Mouse (Mus musculus): ENCODE data around the gene Casp9. TPM values are rescaled to one million over a fixed set of nuclear protein-coding genes. Genes with fewer than 3 reads are reported as not detected.
"Not testable (repeated sequence)": the region's sequence is repeated elsewhere in the genome, so short reads cannot be mapped to it uniquely, and the experiment has no call there.

The Casp9 gene
- polyA plus RNA-seq, 1 experiment from 2014 or later, result 14.3 TPM

DNA sequence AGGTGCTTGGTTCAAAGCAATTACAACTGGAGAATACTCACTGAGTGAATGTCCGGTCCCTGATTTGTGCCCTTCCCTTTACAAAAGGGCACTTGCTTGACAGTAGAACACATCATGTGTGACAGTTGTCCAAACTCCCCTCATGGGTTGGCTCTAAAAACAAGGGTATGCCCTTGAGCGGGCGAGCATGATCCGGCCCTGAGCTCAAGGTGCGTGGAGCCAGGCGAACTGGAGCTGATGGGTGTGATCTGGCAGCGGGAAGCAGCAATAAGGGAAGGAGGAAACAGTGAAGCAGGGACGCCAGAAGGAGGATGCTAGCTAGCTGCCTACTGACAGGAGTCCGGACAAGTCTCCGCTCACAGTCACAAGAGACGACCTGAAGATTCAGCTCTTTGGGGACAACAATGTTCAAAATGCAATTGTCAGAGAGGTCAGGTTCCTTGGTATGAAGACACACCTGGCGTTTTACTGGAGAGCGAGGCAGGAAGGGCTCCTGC, 31.3 kb upstream of the Casp9 start:
- Histone ChIP-seq H3K27ac (replicated peaks) (no peak overlapping the region), H3K36me3 (peaks cover 50% of the 10 kb centered on the region), H3K9me3 (no peaks in the 10 kb centered on the region), H3K4me3 (no peak overlapping the region), H3K27me3 (replicated peaks) (no peaks in the 10 kb centered on the region), H3K4me1 (peaks cover 25% of the 10 kb centered on the region), H3K4me2 (no peak overlapping the region), H3K9ac (no peak overlapping the region)
- ATAC-seq (ENCODE audit: extremely low read depth, insufficient number of reproducible peaks, low FRiP score, low TSS enrichment), result no peak
- 89% methylated on average over 13 of the region's 13 CpGs for WGBS

- H3K4me2 ChIP-seq, result no peak overlapping the region
- peaks cover 54% of the 10 kb centered on the region for H3K36me3 ChIP-seq
- peaks cover 38% of the 10 kb centered on the region for H3K4me1 ChIP-seq
- no peaks in the 10 kb centered on the region for H3K27me3 ChIP-seq (replicated peaks)
- H3K9me3 ChIP-seq, result no peaks in the 10 kb centered on the region
- H3K9ac ChIP-seq, result no peak overlapping the region
- no peak overlapping the region for H3K27ac ChIP-seq (replicated peaks)
- H3K4me3 ChIP-seq, result no peak overlapping the region
- 88% methylated on average over 12 of the region's 12 CpGs for WGBS
- ATAC-seq (ENCODE audit: extremely low read depth, insufficient number of reproducible peaks, low FRiP score, low TSS enrichment), result no peak
Measured at GRCm38 (mm10) chr4:141763476-141763875, 29.9 kb upstream of the Casp9 start.

- Histone ChIP-seq H3K4me1 (peaks cover 41% of the 10 kb centered on the region), H3K36me3 (peaks cover 69% of the 10 kb centered on the region), H3K4me3 (no peak overlapping the region), H3K27ac (replicated peaks) (no peak overlapping the region), H3K4me2 (no peak overlapping the region), H3K9me3 (no peaks in the 10 kb centered on the region), H3K9ac (no peak overlapping the region), H3K27me3 (replicated peaks) (no peaks in the 10 kb centered on the region)
- ATAC-seq (ENCODE audit: extremely low read depth, insufficient number of reproducible peaks, low FRiP score, low TSS enrichment), result no peak
- 89% methylated on average over 3 of the region's 3 CpGs for WGBS
Measured at GRCm38 (mm10) chr4:141765008-141765407, 28.4 kb upstream of the Casp9 start.

GRCm38 (mm10) chr4:141766316-141766667, 27.1 kb upstream of the Casp9 start:
- Histone ChIP-seq H3K27me3 (replicated peaks) (no peaks in the 10 kb centered on the region), H3K9ac (peak overlapping the region; percentile 58), H3K4me1 (peaks cover 46% of the 10 kb centered on the region), H3K9me3 (no peaks in the 10 kb centered on the region), H3K27ac (replicated peaks) (peak overlapping the region; percentile 93), H3K4me2 (peak overlapping the region; percentile 57), H3K4me3 (peak overlapping the region; percentile 17; the same call in 1 of the 2 replicates), H3K36me3 (peaks cover 76% of the 10 kb centered on the region)
- 69% methylated on average over 8 of the region's 8 CpGs for WGBS
- no peak for ATAC-seq (ENCODE audit: extremely low read depth, insufficient number of reproducible peaks, low FRiP score, low TSS enrichment)

GRCm38 (mm10) chr4:141766668-141767352, 26.6 kb upstream of the Casp9 start:
- Histone ChIP-seq H3K9ac (peak overlapping the region; percentile 58), H3K9me3 (no peaks in the 10 kb centered on the region), H3K36me3 (peaks cover 76% of the 10 kb centered on the region), H3K4me3 (peak overlapping the region; percentile 17), H3K27ac (replicated peaks) (peak overlapping the region; percentile 93), H3K4me1 (peaks cover 46% of the 10 kb centered on the region), H3K4me2 (peak overlapping the region; percentile 57), H3K27me3 (replicated peaks) (no peaks in the 10 kb centered on the region)
- WGBS, result 31% methylated on average over 19 of the region's 19 CpGs
- peak; percentile 25; the same call in 1 of the 2 replicates for ATAC-seq (ENCODE audit: extremely low read depth, insufficient number of reproducible peaks, low FRiP score, low TSS enrichment)

DNA sequence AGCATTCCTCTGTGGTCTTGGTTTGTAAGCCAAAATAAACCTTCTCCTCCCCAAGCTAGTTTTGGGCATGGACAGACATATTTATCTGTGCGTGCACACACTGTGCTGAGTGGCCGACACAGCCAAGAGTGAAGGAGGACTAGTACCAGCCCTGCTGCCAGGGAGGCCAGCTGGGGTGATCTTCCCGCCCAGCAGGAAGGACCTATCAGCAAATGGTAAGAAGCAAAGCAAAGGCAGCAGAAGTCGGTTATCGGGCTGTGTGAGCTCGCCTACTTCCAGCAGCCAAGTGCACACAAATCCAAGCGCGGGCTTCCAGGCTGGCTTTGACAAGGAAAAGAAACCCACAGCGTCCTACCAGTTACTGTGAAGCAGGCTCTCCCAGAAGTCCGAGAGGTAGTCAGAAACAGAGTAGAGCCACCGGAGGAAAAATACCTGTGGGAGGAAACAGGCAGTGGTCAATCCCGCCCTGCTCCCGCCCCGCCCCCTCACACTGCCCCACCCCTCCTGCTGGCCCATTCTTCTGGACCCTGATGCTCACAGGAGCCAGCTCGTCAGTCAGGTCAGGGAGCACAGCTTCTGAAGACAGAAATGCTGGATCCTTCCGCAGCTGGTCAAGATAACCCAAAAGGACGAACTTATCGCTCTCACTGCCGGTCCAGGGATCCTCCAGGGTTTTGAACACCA, 25.9 kb upstream of the Casp9 start:
- Histone ChIP-seq H3K4me3 (peak overlapping the region; percentile 17; the same call in 1 of the 2 replicates), H3K27me3 (replicated peaks) (no peaks in the 10 kb centered on the region), H3K9ac (peak overlapping the region; percentile 65; the same call in 1 of the 2 replicates), H3K27ac (replicated peaks) (peak overlapping the region; percentile 93), H3K9me3 (no peaks in the 10 kb centered on the region), H3K4me2 (peak overlapping the region; percentile 57), H3K36me3 (peaks cover 76% of the 10 kb centered on the region), H3K4me1 (peaks cover 46% of the 10 kb centered on the region)
- WGBS, result 34% methylated on average over 19 of the region's 19 CpGs
- ATAC-seq (ENCODE audit: extremely low read depth, insufficient number of reproducible peaks, low FRiP score, low TSS enrichment), result peak; percentile 68; the same call in 1 of the 2 replicates

DNA sequence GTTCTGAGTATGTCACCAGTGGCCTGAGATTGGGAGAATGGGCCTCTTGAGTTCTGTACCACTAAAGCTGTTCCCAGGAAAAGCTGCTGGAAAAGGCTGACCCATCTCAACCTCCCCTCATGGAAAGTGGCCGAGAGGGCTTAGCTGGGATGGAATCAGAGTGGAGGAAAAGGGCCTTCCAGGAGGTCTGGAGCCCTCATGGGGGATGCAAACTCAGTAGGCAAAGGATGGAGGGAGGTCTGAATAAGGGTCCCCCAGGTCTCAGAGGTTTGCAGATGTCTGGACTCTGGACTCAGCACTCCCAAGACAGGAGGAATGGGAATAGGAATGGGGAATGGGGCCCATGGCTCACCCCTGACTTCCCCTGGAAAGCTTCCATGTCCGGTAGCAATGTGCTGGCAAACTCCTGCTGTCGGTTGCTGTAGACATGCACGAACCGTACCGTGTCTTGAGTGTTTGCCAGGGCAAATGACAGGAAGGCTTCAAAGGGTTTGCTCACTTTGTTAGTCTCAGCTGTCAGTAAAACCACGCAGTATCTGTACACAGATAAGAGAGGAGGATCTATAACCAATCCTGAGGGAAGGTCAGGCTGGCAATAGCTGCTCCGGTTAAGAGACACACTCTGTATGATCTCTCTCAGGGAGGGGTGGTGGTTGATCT, 23.8 kb upstream of the Casp9 start:
- no peak overlapping the region for H3K27ac ChIP-seq (replicated peaks)
- peaks cover 76% of the 10 kb centered on the region for H3K36me3 ChIP-seq
- 44% methylated on average over 8 of the region's 8 CpGs for WGBS
- no peaks in the 10 kb centered on the region for H3K27me3 ChIP-seq (replicated peaks)
- no peak overlapping the region for H3K4me3 ChIP-seq
- H3K4me1 ChIP-seq, result peaks cover 46% of the 10 kb centered on the region
- H3K9me3 ChIP-seq, result no peaks in the 10 kb centered on the region
- H3K4me2 ChIP-seq, result no peak overlapping the region
- no peak for ATAC-seq (ENCODE audit: extremely low read depth, insufficient number of reproducible peaks, low FRiP score, low TSS enrichment)
- no peak overlapping the region for H3K9ac ChIP-seq

DNA sequence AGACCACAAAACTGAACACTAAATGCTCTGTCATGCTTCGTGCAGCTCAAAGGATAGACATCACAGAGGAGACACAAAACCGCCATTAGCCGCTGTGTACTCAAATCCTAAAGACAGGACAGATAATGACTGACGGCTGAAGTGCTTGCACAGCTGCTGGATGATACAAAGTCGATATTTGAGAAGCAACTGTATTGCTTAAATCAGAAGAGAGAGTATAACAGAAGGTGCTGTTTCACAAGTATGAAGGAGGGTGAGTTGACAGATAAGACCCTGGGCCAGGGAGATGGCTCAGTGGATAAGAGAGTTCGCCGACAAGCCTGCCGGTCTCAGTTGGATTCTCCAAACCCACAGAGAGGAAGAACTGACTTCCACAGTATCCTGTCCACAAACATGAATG, 21.6 kb upstream of the Casp9 start:
- Histone ChIP-seq H3K27ac (replicated peaks) (no peak overlapping the region), H3K4me3 (no peak overlapping the region), H3K9ac (no peak overlapping the region), H3K27me3 (replicated peaks) (no peaks in the 10 kb centered on the region), H3K4me2 (no peak overlapping the region), H3K9me3 (no peaks in the 10 kb centered on the region), H3K4me1 (peaks cover 34% of the 10 kb centered on the region), H3K36me3 (peaks cover 87% of the 10 kb centered on the region)
- ATAC-seq (ENCODE audit: extremely low read depth, insufficient number of reproducible peaks, low FRiP score, low TSS enrichment), result no peak
- WGBS, result 87% methylated on average over 8 of the region's 8 CpGs

- H3K9ac ChIP-seq; H3K27ac ChIP-seq (replicated peaks); H3K4me3 ChIP-seq; H3K9me3 ChIP-seq; ATAC-seq (ENCODE audit: extremely low read depth, insufficient number of reproducible peaks, low FRiP score, low TSS enrichment); H3K27me3 ChIP-seq (replicated peaks); H3K4me2 ChIP-seq: not testable (repeated sequence)
- Histone ChIP-seq H3K36me3 (peaks cover 99% of the 10 kb centered on the region), H3K4me1 (peaks cover 22% of the 10 kb centered on the region)
- 85% methylated on average over 3 of the region's 4 CpGs for WGBS
Measured at GRCm38 (mm10) chr4:141773019-141773418, 20.4 kb upstream of the Casp9 start.

- ATAC-seq (ENCODE audit: extremely low read depth, insufficient number of reproducible peaks, low FRiP score, low TSS enrichment), result no peak
- Histone ChIP-seq H3K4me3 (no peak overlapping the region), H3K9ac (no peak overlapping the region), H3K4me2 (no peak overlapping the region), H3K27me3 (replicated peaks) (no peaks in the 10 kb centered on the region), H3K36me3 (peaks cover 98% of the 10 kb centered on the region), H3K27ac (replicated peaks) (no peak overlapping the region), H3K9me3 (no peaks in the 10 kb centered on the region), H3K4me1 (no peaks in the 10 kb centered on the region)
- 67% methylated on average over 8 of the region's 8 CpGs for WGBS
Measured at GRCm38 (mm10) chr4:141779828-141780227, 13.6 kb upstream of the Casp9 start.

DNA sequence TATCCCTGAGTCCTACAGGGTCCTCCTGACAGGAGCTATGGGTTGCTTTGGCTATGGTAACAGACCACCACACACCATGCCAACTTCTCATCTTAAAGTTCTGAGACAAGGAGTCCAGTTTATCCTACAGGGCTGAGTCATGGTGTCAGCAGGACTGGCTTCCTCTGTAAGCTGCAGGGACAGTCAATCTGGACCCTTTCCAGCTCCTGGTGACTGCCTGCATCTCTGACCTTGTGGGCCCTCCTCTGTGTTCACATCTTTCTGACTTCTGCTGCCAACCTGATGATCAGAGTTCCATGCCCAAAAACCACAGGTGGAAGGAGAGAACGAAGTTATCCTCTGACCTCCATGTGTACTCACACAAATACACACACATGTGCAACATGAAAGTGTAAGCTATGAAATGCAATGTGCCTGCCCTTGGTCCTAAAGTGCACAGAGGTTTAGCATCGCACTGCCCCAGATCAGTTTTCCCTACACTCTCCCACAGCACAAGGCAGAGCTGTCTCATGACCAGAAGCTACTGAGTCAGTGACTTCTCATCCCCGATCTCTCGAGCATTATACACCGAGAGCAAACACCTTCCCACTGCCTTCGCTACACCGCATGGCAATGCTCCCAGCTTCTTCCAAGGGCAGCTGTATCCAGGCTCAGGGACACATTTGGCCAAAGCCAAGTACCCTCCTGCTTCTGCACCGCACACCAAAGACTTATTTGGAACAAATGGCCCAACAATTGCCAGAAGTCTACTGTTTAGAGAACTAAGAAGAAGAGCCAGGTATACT, 12.0 kb upstream of the Casp9 start:
- 92% methylated on average over 8 of the region's 8 CpGs for WGBS
- H3K9me3 ChIP-seq, result no peaks in the 10 kb centered on the region
- no peak overlapping the region for H3K27ac ChIP-seq (replicated peaks)
- ATAC-seq (ENCODE audit: extremely low read depth, insufficient number of reproducible peaks, low FRiP score, low TSS enrichment), result no peak; the same call in 1 of the 2 replicates
- H3K4me2 ChIP-seq, result no peak overlapping the region
- no peak overlapping the region for H3K4me3 ChIP-seq
- H3K36me3 ChIP-seq, result peaks cover 98% of the 10 kb centered on the region
- H3K27me3 ChIP-seq (replicated peaks), result no peaks in the 10 kb centered on the region
- no peak overlapping the region for H3K9ac ChIP-seq
- H3K4me1 ChIP-seq, result no peaks in the 10 kb centered on the region

Measured in heart, embryonic 13.5 days (tissue).